Mouse (Mus musculus): Measurements from ENCODE around the gene Gm20388.

The Gm20388 gene

DNA sequence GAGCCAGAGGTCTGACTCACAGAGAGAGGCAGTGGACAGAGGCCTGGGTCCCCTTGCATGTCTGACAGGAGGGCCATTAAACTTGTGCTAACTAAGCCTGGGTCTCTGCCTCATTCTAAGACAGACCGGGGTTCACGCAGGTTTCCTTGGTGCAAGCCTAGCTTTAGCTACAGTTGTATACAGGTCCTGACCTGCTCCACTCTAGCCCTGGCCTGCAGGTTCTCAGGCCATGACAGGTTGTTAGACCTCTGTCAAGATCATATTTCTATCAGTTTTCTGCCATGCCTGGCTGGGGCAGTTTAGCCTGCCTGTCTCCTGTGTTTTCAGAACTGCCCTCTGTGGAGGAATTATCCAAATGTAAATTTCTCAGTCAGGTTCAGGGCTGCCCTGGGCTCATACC is 4354.5 kb downstream of the Gm20388 start:
- DNase-seq (ENCODE audit: inconsistent ontology term), result no peak

DNA sequence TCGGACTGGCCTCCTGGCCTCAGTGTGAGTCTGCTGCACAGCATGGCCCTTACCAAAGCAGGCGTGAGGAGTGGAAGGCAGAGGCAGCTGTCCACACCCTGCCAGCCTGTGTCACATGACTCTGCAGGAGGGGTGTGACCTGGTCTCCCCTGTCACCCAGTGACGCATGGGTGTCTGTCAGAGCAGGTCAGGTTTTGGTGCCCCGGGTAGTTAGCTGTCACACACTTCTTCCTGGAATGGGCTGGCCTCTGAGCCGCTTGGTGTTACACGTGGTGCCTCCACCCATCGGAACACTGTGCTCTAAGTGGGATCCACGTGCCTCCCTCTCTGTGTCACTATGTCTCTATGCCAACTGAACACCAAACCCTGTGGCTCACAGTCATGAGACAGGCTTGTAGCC is 4355.2 kb downstream of the Gm20388 start:
- DNase-seq (ENCODE audit: inconsistent ontology term), result no peak

DNA sequence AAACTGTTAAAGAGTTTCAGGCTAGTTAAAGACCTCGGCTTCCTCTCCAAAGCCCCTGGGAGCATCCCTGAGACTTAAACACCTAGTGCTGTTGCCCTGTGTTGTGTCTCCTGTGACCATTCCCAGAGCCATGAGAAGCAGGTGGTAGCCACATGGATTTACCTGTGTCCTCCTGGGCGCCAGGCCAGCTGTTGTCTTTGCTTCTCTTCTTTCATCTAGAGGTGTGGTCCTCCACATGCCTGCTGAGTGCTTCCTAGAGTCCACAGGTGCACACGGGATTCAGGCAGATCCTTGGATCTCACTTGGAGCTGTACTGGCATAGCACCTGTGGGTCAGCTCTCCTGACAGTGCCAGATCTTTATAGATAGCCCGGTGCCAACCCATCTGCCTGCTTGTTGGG is 4356.6 kb downstream of the Gm20388 start:
- DNase-seq (ENCODE audit: inconsistent ontology term), result no peak

DNA sequence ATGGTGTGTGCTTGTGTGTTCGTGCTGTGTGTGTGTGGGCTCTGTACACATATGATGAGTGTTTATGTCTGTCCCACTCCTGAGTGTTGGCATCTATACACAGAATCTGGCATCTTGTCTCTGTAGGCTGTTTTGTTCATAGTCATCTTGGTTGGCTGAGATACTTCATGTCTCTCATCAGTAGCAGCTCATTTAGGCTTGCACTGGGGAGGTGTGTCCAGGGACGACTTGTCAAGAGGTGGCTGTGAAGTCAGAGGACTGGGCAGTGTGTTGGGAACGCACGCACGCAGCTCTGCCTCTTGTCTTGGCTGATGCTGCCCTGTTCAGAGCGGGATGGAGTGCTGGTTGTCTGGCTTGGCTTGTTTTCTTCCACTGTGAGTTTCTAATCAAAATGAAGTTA is 4359.9 kb downstream of the Gm20388 start:
- no peak for DNase-seq (ENCODE audit: inconsistent ontology term)

DNA sequence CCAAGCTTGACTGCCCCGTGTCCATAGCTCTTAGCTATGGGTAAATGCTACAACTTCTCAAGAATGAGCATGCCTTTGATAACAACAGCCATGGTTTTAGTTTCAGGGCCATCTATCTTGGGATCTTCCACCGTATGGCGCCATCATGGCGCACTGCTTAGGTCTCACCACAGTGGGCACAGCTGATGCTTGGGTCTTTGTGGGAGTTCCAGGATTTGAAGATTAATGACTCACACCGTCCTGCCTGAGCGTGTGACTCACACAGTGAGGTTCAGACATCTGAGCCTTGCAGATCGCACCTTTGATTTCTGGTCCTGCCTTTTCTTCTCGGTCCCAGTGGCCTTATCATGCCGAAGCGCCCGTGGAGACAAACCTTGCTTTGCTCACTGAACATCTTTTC is 4360.3 kb downstream of the Gm20388 start:
- DNase-seq (ENCODE audit: inconsistent ontology term), result no peak

DNA sequence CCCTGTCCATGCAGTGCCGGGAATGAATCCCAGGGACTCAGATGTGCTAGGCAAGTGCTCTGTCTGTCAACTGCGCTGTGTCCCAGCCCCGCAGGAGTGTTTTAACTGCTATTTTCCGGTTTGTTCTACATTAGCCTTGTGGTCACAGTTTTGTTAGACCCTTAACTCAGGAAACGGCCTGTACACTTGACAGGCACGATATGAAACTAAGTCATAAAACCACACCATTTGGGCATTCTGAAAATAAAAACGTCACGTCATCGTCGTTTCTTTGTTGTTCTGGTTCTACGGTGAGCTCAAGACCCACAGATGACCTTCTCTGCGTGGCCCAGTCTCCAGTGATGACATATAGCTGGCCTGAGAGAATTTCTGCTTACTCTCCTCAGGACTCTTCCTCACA is 4360.9 kb downstream of the Gm20388 start:
- no peak for DNase-seq (ENCODE audit: inconsistent ontology term)

DNA sequence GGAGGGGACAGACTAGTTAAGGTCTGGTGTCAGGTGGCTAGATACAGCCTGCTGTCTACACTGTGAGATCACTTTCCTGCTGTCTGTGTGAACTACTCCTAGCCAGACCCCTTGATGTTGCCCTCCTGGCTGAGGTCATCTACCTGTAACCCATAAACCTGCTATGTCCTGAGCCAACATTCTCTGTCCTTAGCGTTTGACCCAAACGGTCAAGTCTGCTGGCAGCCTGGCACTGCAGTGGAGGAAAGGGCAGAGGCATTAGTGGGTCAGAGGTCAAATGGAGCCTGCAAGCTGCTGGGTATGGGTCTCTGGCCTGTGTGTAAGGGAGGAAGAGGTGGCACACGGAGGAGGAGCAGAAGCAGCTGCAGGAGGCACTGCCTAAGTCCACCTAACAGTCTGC is 4362.2 kb downstream of the Gm20388 start:
- no peak for DNase-seq (ENCODE audit: inconsistent ontology term)

DNA sequence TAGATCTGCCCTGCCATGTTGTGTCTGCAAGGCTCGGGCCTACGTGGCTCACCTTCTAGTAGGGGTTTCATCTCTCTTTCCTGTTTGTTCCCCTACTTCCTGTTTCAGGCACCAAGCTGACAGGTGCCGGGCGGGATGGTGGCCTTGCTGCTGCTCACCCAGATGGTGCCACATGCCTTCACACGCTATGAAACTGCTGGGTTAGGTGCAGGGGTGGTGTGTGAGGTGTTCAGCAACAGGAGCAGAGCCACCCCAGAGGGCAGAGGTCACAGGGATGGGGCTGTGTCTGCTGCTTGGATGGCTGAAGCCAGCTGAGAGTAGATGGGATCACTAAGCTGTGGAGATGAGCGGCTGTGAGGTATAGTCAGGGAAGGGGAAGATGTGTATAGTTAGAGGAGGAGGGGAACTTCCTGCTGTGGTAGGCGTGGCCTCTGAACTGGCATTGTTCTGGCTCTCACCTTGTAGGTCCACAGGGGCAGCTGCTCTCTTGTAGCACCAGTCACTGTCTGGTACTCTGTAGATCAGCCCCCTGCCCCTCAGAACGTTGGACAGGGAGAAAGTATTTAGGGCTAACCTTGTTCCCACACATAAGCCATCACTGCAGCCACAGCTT is 4363.1 kb downstream of the Gm20388 start:
- DNase-seq (ENCODE audit: inconsistent ontology term), result no peak

DNA sequence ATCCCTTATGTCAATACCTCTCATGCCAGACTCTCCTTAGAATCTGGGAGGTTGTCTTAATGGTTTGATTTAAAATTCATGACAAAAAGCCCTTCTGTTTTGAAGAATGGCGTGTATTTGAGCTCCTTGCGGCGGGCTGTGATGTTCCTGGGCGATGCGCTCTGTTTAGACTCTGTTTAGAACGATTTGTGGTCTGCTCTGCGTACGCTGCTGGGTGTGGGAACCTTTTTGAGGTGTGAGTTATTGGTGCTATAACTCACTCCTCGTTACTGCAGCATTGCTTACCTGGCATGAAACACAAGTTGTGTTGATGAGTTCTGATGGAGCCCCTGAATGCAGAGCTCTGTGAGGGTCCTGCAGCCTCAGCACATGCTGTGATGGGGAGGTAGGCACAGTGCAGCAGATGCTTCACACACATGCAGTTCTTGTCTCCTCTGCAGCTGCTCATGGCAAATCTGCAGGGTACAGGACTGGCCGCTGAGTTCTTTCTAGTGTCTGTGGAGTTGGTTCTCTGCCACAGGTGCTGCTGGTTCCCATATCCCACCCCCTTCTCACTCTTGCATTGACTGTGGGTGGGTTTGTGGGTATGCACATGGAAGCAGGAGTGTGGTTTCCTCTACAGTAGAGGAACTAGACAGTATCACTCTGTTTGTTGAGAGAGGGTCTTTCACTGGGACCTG is 4363.9 kb downstream of the Gm20388 start:
- no peak for DNase-seq (ENCODE audit: inconsistent ontology term)

DNA sequence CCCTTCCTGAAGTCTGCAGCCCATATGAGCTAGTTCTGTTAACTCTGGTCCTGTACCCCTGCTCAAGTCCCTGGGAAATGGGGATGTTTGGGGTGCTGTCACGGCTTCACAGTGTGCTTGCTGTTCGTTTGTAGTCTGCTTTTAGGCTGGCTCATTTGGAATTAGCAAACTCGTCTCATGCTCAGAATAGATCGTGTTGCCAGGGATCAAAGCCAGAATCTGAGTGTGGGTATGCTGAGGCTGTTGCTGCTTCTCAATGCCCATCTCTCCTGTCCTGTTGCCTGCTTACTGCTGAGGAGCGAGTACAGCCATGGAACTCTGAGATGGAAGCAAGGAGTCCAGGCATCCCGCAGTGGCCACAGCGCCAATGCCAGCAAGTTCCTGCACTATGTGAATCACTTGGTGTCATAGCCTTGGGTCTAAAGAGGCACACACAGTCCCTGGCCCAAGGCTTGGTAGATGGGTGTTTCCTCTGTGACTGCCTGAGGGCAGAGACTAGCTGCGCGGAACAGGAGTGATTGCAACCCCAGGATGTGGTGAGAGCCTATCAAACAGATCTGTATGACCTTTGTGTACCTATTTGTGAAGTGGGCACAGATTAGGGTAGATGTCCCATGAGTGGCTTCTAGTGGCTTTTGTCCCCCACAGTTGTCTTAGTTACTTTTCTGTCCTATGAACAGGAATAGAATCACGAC is 4364.9 kb downstream of the Gm20388 start:
- no peak for DNase-seq (ENCODE audit: inconsistent ontology term)

DNA sequence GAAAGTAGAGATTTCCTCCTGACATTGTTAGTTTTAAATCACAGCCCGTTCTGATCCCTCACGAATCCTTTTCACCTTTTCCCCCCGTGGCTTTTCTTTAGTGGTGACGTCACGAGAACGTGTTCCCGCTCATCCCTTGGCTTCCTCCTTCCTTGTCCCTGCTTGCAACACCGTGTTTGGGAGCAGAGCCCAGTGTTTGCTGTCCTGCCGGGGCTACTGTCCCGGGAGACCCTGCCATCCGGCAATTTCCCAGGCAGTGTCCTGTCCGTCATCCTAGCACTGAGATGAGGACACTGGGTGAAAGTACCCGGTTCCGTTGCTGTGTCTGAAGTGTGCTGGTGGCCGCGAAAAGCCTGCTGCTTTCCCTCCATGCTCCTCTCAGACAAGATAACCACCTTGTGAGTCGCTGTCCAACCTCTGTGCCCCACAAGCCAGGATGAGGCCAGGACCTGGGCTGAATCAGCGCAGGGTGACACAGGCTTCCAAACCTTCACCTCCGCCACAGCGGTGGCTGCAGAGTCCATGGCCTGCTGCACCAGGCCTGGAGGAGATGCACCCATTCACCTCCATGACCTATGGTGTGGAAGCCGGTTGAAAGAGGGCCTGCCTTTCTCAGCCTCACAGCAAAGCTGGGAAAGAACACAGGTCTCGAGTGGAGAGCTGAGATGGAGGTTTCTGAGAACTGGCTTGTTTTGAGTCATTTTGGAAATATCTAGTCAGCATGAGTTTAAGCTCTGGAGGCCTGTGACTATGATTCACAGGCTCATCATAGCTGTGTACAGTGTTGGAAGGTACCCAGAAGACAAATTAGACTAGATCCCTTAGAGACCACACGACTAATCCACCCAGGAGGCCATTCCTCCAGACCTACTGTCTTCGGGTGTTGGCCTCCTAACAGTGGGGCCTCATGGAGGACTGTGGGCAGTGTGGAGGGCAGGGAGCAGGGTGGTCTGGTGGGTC is 4367.6 kb downstream of the Gm20388 start:
- DNase-seq (ENCODE audit: inconsistent ontology term), result peak; percentile 82

DNA sequence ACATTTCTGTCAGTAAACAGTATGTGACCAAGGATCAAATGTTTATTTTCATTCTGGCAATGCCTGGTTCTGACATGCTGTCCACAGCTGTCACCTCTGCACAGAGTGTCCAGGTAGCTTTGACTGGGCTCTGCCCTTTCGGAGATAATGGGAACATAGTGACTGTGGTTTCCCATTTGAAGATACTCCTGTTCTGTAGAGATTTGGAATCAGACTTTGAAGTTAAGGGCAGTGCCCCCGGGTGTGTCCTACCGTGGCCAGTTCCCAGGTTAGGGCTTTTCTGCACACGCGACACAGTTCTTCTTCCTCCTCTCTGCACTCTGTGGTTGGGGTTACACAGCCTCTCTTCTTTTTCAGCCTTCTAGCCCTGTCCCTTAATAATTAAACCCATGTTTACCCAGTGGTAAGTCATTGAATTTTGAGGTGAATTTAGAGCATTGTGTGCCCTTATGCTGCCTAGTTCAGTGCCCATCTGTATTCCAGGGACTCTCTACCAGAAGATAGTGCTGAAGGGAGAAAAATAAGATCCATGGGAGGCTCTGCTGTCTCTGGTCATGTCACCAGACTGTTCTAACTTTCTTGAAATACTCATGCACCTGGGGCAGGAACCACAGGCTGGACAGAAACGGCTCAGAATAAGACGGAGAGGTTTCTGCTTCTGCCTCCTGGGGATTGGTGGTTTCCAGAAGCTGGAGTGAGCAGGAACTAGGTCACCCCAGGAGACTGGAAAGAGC is 4368.5 kb downstream of the Gm20388 start:
- no peak for DNase-seq (ENCODE audit: inconsistent ontology term)

DNA sequence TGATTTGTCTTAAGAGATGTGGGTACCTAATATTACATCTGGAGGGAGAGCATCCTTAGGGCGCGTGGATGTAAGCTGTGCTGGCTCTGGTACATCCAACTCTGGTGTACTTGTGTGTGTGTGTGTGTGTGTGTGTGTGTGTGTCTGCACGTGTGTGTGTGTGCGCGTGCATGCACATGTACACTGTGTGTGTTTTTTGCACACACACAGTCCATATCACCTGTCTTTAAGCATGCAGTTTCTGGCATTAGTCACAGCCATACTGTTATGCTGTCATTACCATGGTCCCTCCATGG is 4369.0 kb downstream of the Gm20388 start:
- DNase-seq (ENCODE audit: inconsistent ontology term), result no peak

DNA sequence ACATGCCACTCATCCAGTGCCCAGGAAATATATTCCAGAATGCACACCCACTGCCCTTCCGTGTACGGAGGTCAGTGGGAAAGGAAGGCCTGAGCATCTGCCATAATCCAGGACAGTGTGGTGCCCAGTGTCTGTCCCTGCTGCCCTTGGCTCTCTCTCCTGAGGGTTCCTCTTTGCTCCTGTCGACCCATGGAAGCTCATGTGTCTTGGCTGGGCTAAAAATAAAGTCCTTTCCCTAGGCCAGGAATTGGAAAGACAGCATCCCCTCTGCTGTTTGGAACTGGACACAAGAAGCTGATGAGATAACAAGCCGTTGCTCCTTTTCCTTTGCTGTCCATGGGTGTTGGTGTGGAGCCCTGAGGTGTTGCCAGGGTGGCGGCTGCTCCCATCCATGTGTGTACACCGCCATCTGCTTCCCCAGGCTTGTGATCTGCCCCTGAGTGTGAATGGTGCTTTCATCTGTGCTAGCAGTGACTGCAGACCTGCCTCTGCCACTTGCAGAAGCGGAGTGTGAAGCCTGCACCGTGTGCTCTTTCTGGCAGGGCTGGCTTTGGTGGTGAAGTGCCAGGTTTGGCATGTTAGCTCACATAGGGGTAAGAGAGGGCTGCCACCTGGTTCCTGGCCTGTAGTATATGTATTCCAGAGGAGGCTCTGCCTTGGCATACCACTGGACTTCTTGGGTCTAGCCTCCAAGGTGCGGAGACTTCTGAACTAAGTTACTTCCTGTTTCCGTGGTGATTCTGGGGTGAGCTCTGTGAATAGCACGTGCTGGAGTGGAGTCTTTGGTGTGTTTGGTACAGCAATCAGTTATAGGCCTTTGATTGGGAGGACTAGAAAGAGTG is 4371.3 kb downstream of the Gm20388 start:
- DNase-seq (ENCODE audit: inconsistent ontology term), result no peak

DNA sequence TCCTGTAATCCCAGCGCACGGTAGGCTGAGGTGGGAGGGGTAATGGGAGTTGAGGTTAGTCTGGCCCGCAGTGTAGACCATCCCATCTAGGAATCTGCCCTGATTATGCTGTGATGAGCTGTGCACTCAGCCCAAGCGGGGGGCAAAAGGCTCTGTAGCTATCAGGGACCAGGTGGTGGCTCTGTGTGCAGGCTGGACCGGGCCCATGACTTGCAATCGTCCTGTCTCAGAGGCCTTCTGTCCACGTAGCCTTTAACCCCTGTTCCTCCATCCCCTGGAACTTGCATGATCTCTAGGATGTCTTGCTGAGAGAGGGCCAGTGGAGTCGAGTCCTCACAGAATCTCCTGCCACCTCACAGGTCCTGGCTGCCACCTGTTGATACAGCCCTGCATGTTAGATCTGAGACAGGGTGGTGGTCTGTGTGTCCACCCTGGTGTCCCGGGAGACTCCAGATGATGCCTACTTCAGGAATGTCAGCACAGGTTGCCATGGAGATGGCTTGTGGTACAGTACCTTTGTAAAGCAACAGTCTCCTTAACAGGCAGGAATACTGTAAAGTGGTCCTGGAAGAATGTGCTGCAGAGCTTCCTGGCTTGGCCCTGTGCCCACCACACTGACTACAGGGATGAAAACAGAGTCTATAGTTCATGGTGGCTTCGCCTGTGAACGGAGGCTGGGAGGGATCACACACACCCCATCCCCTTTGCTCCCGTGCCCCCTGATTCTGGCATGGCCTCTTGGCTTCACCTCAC is 4372.4 kb downstream of the Gm20388 start:
- peak; percentile 29 for DNase-seq (ENCODE audit: inconsistent ontology term)

DNA sequence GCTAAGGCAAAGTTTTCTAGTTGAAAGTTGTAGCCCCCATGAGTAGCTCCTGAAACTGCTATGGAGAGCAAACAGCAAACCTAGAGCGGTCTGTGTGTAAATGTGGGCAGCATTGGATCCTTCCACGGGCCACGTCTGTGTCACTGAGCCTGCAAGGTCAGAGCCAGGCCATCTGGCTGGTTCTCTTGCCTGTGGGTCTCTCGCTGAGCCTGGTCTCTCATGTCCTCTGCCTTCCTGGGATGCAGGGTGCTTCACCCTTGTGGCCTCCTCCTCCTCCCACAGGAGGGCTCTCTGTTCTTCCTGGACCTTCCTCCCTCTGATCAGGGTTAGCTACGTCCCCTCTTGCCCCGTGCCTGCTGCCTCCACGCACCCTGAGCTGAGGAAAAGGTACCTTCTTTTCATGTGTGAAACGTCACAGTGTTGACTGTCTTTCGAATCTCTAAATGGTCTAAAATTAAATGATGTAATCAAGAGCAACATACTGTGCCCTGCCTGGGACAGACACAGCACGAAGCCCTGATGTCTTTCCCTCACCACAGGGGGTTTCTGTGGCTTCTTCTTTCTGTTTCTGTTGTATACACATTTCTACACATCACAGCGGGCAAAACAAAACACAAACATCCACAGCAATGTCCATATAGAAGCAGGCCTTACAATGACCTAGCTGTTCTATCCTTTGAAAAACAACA is 4373.1 kb downstream of the Gm20388 start:
- DNase-seq (ENCODE audit: inconsistent ontology term), result no peak

DNA sequence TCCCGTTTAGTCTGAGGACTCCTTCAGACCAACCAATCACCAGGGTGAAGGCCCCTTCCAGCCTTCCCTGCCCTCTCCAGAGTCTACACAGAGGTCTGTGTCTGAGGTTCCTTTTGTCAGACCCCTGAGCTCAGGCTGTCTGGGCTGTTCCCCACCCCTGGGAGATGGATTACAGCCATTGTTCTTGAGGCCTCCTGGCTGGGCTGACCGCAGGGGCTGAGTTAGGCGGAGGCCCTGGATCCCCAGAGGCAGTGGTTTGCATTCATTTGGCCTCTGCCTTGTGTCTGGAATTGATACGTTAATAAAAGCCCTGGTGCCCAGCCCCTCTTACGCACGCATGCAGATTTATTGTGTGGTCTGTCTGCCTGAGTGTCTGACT is 4373.7 kb downstream of the Gm20388 start:
- DNase-seq (ENCODE audit: inconsistent ontology term), result peak; percentile 81

DNA sequence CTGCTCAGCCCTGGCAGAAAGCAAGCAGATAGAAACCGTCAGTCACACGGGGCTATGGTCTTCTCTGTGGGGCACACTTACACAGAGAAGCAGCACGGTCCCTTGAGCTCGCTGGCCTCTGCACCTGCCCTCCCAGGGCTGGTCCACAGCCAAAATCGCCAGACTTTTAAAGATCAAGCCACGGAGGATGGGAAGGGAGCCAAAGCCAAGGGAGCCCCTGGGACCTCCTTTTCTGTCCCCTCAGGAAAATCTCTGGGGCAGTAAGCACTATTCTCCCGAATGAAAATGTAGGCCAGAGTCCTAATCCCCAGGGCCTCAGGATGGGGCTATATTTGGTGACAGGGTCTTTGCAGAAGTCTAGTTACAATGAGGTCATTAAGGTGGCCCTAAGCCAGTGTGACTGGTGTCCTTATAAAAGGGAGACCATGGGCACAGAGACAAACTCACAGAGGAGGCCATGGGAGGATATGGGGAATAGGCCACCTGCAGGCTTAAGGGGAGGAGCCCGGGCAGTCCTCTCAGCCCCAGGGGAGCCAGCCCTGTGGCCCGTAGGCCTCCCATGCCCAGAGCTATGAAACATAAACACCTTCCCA is 4374.4 kb downstream of the Gm20388 start:
- peak; percentile 29 for DNase-seq (ENCODE audit: inconsistent ontology term)

Data from Muller cell, postnatal 12 days (primary cell).